Mouse (Mus musculus) frontal cortex, postnatal 10 days (tissue): Measurements from ENCODE around the gene Kcna3.

Experiments
- DNase-seq, 2 experiments: peaks; one replicate each; pipeline ENCODE4 v3.0.0; 2022; ENCODE audit warnings: low spot score in 2 of 2, mixed read lengths in 1 of 2

Gene Kcna3

GRCm38 (mm10) chr3:107035521-107036457, at the start of gene Kcna3:
Gene Kcna3, plus strand, starts transcription at chr3:107036169.
- peak; percentile 61 to 73 for DNase-seq

- no peak for DNase-seq
Observed at GRCm38 (mm10) chr3:106991334-106991733, 44.6 kb upstream of the Kcna3 start.

DNA sequence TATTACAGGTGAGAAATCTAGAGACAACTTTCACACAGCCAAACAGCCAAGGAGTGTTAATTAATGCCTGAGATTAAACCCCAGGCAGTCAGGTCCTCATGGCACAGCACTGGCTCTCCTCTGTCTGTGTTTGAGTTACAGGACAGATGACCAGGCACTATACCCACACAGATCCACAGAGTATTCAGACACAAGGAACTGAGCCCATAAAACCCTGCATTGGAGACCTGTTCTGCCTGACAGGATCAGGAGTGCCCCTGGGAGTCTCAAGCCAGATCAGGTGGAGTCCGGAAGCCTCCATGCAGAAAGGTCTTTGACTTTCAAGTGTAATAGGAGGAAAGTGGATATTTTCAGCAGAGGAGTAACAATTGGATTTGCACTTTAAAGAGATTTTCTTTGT, 40.6 kb upstream of the Kcna3 start:
- no peak for DNase-seq

GRCm38 (mm10) chr3:106996186-106996585, 39.8 kb upstream of the Kcna3 start:
- no peak for DNase-seq

DNA sequence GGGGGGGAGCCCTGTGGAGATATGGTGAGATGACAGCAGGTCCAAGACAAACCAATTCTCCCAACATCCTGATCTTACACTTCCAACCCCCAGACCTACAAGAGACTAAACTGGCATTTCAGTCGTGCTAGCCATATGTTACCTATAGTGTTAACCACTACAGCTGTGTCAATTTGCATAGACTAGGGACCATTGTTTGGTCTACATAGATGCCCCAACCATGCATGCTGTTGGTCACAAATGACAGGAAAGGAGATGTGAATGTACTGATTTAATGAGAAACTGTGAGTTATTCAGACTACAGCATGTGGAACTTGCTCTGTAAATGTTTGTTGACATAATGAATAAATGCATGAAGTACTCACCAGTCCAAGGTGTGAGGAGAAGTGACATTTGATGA, 37.6 kb upstream of the Kcna3 start:
- no peak for DNase-seq

DNA sequence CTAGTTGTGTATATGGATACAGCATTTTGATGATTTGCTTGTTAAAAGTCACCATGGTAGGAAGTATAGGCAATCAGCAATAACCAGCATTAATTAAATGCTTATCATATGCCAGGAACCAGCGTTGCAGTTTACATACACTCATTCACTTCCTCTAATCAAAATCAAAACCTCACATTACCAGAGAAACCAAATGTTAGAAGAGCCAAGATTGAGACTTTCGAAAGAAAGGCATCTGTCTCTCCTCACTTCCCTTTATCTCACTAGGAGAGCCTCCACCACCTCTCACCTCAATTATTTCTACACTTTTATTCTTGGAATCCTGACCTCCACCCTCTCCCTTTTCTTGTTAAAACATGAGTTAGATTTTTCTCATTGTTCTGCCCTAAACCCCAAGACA, 35.8 kb upstream of the Kcna3 start:
- DNase-seq: no peak

DNA sequence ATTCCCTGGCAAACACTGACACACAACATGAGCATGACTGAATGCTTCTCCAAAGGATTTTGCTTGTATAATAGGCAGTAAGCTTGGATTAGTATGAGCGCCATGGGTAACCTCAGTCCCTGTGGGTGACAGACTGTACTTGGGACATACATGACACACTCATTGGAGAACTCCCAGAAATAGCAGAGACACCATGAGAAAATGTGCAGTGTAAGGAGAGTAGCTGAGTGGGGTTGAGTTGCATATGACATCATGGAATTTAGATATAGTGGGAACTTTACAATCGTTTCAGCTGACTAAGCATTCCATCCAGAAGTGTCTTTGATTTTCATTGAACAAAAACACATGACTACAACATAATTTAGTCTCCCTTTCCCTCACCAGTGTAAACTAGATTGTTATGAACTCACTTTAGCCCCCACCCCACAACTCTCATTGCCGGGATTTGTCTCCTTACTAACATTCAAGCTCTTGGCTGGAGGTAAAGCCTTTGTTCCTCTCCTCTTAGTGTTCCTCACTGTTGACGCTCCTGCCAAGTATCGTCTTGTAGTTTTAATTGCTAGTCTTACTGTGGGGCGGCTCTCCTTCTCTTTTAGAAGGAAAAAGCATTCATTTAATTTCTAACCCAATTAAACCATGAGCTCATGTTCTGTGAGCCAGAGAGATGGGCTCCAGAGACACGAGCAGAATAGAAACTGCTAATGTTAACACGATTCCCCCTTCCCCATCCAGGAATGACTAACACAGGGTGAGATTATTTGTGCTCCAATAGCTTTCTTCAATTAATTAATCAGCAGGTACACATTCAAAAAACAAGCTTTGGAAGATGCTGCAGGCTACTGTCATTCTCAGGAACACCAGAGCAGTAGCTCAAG, 33.5 kb upstream of the Kcna3 start:
- no peak for DNase-seq

DNA sequence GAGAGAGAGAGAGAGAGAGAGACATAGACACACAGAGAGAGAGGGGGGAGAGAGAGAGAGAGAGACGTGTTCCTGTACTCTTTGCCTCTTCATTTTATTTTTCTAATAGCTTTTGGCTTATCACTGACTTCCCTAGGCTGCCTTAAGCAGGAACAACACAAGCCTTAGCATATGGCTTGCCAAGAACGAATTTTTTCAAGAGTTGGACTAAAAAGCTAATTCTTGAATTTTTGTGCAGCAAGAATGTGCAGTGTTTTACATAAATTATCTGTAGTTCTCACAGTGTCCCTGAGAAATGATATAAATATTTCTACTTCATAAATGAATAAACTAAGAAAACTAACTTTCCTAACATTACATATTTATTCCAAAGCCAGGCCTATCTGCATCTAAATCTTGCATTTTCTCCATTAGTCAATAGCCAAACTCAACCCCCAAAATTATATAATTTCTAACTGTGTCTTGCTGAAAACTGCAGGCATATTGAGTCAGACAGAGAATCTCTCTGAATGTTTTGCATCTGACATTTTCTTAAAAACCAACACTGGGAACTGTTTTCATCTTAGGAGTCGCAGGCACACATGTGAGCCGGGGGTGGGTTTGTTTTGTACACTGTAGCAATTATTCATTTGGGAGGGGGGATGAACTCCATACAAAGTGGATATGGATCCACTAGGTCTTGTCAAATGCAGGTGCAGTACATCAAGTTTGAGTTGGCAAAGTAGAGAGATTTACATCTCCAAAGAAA, 26.5 kb upstream of the Kcna3 start:
- no peak for DNase-seq

DNA sequence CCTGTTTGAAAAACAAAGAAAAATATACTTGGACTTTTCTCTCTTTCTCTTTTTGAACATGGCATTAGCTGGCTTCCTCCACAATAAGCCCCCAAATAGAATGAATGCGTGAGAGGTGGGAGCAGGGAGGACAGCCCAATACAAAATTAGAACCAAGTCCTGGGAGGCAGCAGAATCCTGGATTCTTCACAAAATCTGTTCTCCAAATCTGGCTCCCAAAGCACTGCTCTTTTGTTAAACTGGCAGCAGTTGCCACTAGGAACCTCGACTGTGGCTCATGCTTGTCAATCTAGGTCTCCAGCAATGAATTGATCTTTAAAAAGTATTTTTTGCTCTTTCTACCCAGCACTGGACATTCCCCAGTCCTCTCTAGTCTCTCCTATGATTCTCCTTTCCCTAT, 17.7 kb upstream of the Kcna3 start:
- no peak for DNase-seq

DNA sequence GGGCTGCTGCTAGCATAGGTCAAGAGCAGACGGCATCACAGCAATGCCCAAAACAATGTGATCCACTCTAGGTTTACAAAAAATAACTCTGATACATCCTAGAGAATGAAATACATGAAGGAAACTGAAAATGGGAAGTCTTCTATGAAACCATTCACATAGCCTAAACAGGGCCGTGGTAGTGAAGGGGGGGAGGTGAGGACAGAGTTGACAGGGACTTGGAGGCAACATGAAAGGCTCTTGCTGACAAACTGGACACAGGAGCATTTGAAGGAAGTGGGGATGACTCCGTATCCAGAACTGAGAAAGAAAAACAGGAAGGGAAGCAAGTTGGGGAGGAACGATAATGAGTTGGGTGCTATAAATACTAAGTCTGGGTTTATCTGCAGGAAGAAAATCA, 4.4 kb upstream of the Kcna3 start:
- DNase-seq: no peak

DNA sequence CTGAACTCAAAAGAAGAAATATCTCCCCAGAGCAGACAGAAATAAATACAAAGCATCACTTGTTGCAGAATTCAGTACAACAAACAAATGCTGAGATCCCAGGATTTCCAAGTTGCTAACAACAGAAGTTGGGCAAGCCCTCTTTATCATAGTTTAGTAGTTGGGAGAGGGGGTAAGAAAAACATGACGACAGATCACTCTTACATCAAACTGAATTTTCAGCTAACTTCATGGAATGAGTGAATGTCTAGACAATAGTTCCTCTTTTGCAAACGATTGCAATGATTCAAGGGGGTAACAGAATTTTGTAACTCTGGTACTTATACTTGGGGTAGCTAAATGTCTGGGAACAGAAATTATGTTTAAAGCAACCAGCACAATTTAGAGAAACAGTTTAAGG, 1.2 kb upstream of the Kcna3 start:
- no peak for DNase-seq

DNA sequence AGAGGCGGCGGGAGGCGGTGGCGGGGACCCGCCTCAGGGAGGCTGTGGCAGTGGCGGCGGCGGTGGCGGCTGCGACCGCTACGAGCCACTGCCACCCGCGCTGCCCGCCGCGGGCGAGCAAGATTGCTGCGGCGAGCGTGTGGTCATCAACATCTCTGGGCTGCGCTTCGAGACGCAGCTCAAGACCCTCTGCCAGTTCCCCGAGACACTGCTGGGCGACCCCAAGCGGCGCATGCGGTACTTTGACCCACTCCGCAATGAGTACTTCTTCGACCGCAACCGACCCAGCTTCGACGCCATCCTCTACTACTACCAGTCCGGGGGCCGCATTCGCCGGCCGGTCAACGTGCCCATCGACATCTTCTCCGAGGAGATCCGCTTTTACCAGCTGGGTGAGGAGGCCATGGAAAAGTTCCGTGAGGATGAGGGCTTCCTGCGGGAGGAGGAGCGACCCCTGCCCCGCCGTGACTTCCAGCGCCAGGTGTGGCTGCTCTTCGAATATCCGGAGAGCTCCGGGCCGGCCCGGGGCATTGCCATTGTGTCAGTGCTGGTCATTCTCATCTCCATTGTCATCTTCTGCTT, 580 bp downstream of the Kcna3 start:
- DNase-seq: peak; percentile 25 to 41

- DNase-seq: peak; percentile 24 to 26
Observed at GRCm38 (mm10) chr3:107037105-107037504, 1.1 kb downstream of the Kcna3 start.

DNA sequence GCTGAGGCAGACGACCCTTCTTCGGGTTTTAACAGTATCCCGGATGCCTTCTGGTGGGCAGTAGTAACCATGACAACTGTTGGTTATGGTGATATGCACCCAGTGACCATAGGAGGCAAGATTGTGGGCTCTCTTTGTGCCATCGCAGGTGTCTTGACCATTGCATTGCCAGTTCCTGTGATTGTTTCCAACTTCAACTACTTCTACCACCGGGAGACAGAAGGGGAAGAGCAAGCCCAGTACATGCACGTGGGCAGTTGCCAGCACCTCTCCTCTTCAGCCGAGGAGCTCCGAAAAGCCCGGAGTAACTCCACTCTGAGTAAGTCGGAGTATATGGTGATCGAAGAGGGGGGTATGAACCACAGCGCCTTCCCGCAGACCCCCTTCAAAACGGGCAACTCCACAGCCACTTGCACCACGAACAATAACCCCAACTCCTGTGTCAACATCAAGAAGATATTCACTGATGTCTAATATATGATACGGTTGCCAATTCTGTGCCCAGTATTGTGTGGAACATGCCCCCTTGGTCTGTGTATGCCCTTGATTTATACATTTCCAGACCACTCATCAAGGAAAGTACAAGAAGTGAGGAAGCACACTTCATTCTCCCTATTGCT, 1.7 kb downstream of the Kcna3 start:
- DNase-seq: peak in 1 of 2 experiments; percentile 17

DNA sequence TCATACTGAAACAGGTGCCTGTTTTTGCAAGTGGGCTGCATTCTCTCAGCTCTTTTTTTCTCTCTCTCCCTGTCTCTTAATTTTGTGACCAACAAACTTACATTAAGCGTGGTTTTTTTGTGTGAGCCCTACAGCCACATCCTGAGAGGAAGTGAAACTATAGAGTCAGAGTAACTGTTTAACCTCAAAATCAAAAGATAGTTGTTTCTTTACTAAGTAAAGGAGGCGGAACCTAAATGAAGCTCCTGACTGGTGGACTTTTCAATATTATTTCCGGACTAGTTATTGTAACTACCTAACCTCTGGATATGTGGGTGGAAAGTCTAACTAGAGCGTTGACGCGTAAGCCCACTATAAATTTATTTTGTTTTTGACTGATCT, 2.2 kb downstream of the Kcna3 start:
- no peak for DNase-seq

GRCm38 (mm10) chr3:107038661-107039223, 2.8 kb downstream of the Kcna3 start:
- peak; percentile 61 to 64 for DNase-seq

- DNase-seq: no peak
Observed at GRCm38 (mm10) chr3:107039306-107039705, 3.3 kb downstream of the Kcna3 start.

DNA sequence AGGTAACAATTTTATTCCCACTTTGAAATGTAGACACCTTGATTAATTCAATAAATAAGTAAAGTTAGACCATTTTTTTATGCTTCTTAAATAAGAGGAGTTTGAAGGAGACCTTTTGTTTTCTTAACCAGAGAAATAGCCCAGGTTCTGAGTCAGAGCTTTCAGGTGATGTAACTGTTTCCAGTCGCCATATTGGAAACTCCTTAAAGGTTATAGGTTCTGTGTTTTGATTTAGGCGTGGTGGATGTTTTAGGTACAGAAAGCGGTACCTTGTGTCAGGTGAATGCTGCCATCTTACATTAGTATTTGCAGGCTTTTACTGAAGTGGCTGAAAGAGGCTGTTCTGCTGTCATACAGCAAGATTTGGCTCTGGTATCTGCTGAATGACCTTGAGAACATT, 4.4 kb downstream of the Kcna3 start:
- DNase-seq: no peak

- DNase-seq: no peak
Observed at GRCm38 (mm10) chr3:107041718-107042117, 5.7 kb downstream of the Kcna3 start.

GRCm38 (mm10) chr3:107061468-107061867, 25.5 kb downstream of the Kcna3 start:
- no peak for DNase-seq

GRCm38 (mm10) chr3:107062771-107063170, 26.8 kb downstream of the Kcna3 start:
- DNase-seq: no peak
